Mouse (Mus musculus): ENCODE measurements at regions not wholly inside any gene's neighbourhood (a gene's known extent, or its start where the extent isn't known, plus 50 kb on each side); places are given as distances from the start of the nearest gene placed in this dataset.

- TF ChIP-seq NANOG (IDR thresholded peaks at IDR 0.05; ENCODE audit: borderline replicate concordance, low read length), result no peak
- no peak for TF ChIP-seq POU5F1 (IDR thresholded peaks at IDR 0.05; ENCODE audit: borderline replicate concordance, low read length)
- TF ChIP-seq CTCF (conservative IDR thresholded peaks at IDR 0.05; ENCODE audit: low read length), result no peak
- Histone ChIP-seq H3K36me3 (ENCODE audit: insufficient read depth, low read length) (no peaks in the 10 kb centered on the region), H3K9me3 (ENCODE audit: low read length) (peaks cover 3% of the 10 kb centered on the region; the same call in 1 of the 2 replicates), H3K4me1 (replicated peaks; ENCODE audit: low read depth, low read length) (peaks cover 4% of the 10 kb centered on the region; the same call in 1 of the 2 replicates), H3K27me3 (ENCODE audit: insufficient read depth, low read length) (no peaks in the 10 kb centered on the region), H3K4me3 (replicated peaks; ENCODE audit: low read length) (no peak overlapping the region)
Measured at GRCm38 (mm10) chr4:100717601-100718000, 58.9 kb upstream of the Cachd1 start.

- TF ChIP-seq CTCF (conservative IDR thresholded peaks at IDR 0.05; ENCODE audit: low read length), result peak; percentile 56
- TF ChIP-seq NANOG (IDR thresholded peaks at IDR 0.05; ENCODE audit: borderline replicate concordance, low read length), result no peak
- H3K9me3 ChIP-seq (ENCODE audit: low read length), result no peaks in the 10 kb centered on the region
- no peak overlapping the region for H3K4me3 ChIP-seq (replicated peaks; ENCODE audit: low read length)
- no peaks in the 10 kb centered on the region for H3K27me3 ChIP-seq (ENCODE audit: insufficient read depth, low read length)
- H3K4me1 ChIP-seq (replicated peaks; ENCODE audit: low read depth, low read length), result peaks cover 4% of the 10 kb centered on the region; the same call in 1 of the 2 replicates
- H3K36me3 ChIP-seq (ENCODE audit: insufficient read depth, low read length), result no peaks in the 10 kb centered on the region
Measured at GRCm38 (mm10) chr4:100722532-100722931, 53.9 kb upstream of the Cachd1 start.

DNA sequence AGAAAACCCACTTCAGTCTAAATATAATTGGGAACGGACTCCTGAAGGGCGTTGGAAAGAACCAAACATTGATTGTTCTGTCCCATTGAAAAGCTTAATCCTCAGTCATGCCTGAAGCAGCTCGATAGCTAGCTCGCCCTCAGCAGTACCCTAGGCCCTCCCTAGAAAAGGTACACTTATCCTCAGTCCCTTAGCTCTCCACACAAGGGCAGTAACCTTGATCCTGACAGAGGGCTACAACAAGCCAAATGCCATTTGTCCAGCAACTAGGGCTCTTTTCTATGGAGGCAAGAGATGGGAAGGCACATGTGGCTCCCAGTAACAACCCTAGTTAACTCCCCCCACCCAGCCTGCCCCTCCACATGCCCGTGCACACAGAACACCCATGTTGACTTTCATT is 53.4 kb upstream of the Cachd1 start:
- no peaks in the 10 kb centered on the region for H3K27me3 ChIP-seq (ENCODE audit: insufficient read depth, low read length)
- no peaks in the 10 kb centered on the region for H3K9me3 ChIP-seq (ENCODE audit: low read length)
- no peak overlapping the region for H3K4me3 ChIP-seq (replicated peaks; ENCODE audit: low read length)
- peaks cover 4% of the 10 kb centered on the region; the same call in 1 of the 2 replicates for H3K4me1 ChIP-seq (replicated peaks; ENCODE audit: low read depth, low read length)
- H3K36me3 ChIP-seq (ENCODE audit: insufficient read depth, low read length), result no peaks in the 10 kb centered on the region
- no peak for TF ChIP-seq POU5F1 (IDR thresholded peaks at IDR 0.05; ENCODE audit: borderline replicate concordance, low read length)
- TF ChIP-seq NANOG (IDR thresholded peaks at IDR 0.05; ENCODE audit: borderline replicate concordance, low read length), result no peak

DNA sequence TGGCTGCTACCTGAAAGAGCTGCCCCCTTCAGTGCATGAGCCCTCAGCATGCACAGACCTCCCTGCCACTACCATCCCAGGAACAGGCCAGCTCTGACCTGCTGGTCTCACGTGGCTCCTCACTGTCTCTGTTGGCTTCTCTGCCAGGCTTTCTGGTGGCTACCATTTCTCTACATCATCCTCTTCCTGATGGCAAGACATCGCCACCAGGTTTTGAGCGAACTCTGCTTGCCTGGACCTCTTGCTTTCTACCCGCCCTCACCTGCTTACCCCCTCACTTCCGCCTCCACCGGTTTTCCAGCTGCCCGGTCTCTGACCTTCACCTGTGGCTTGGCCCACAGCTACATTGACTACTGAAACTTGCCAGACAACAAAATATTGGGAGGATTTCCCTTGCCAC is 50.7 kb upstream of the Cachd1 start:
- Histone ChIP-seq H3K9me3 (ENCODE audit: low read length) (no peaks in the 10 kb centered on the region), H3K36me3 (ENCODE audit: insufficient read depth, low read length) (no peaks in the 10 kb centered on the region), H3K4me3 (replicated peaks; ENCODE audit: low read length) (no peak overlapping the region), H3K4me1 (replicated peaks; ENCODE audit: low read depth, low read length) (peaks cover 4% of the 10 kb centered on the region; the same call in 1 of the 2 replicates), H3K27me3 (ENCODE audit: insufficient read depth, low read length) (no peaks in the 10 kb centered on the region)
- TF ChIP-seq CTCF (conservative IDR thresholded peaks at IDR 0.05; ENCODE audit: low read length), result no peak
- no peak for TF ChIP-seq POU5F1 (IDR thresholded peaks at IDR 0.05; ENCODE audit: borderline replicate concordance, low read length)
- TF ChIP-seq NANOG (IDR thresholded peaks at IDR 0.05; ENCODE audit: borderline replicate concordance, low read length), result no peak

- no peaks in the 10 kb centered on the region for H3K9me3 ChIP-seq (ENCODE audit: low read length)
- TF ChIP-seq POU5F1 (IDR thresholded peaks at IDR 0.05; ENCODE audit: borderline replicate concordance, low read length) (no peak), CTCF (conservative IDR thresholded peaks at IDR 0.05; ENCODE audit: low read length) (no peak), NANOG (IDR thresholded peaks at IDR 0.05; ENCODE audit: borderline replicate concordance, low read length) (no peak)
Measured at GRCm38 (mm10) chr4:100726496-100726895, 50.0 kb upstream of the Cachd1 start.

More at GRCm38 (mm10) chr4:100726496-100726895, 50.0 kb upstream of the Cachd1 start:
- Histone ChIP-seq H3K27me3 (ENCODE audit: insufficient read depth, low read length) (no peaks in the 10 kb centered on the region), H3K4me1 (replicated peaks; ENCODE audit: low read depth, low read length) (peaks cover 4% of the 10 kb centered on the region; the same call in 1 of the 2 replicates), H3K36me3 (ENCODE audit: insufficient read depth, low read length) (no peaks in the 10 kb centered on the region), H3K4me3 (replicated peaks; ENCODE audit: low read length) (no peak overlapping the region)
